Mouse (Mus musculus) heart, embryonic 15.5 days (tissue): ENCODE measurements around the gene Rasgrp2. TPM values are rescaled to one million over a fixed set of nuclear protein-coding genes. Genes with fewer than 3 reads are reported as not detected.

ENCODE experiments used
- ATAC-seq: fragments of 200-750 bp; cut with Nextera tagmentation; replicated peaks from 2 replicates; pipeline ENCODE4 v1.8.0; 2017; ENCODE audit warnings: low read depth, moderate TSS enrichment; ENCODE audit not compliant: insufficient number of reproducible peaks, insufficient read depth, low FRiP score
- H3K27ac ChIP-seq: fragments of 300-500 bp; sonication (generic); 2 replicates; pipeline ENCODE4 v1.5.1; 2015; ENCODE audit warnings: mild to moderate bottlenecking, inconsistent platforms
- H3K27me3 ChIP-seq: fragments of 300-500 bp; sonication (generic); 2 replicates; pipeline ENCODE4 v1.6.1; 2015; ENCODE audit warnings: inconsistent platforms
- H3K36me3 ChIP-seq: fragments of 300-500 bp; sonication (generic); 2 replicates; pipeline ENCODE4 v1.6.1; 2015; ENCODE audit warnings: mild to moderate bottlenecking, inconsistent platforms
- H3K4me1 ChIP-seq: fragments of 300-500 bp; sonication (generic); replicated peaks from 2 replicates; pipeline ENCODE4 v1.6.1; 2015; ENCODE audit warnings: inconsistent platforms
- H3K4me2 ChIP-seq: fragments of 300-500 bp; sonication (generic); 2 replicates; pipeline ENCODE4 v1.6.1; 2015; ENCODE audit warnings: inconsistent platforms, mild to moderate bottlenecking, moderate library complexity
- H3K4me3 ChIP-seq: fragments of 300-500 bp; sonication (generic); 2 replicates; pipeline ENCODE4 v1.5.1; 2015; ENCODE audit warnings: mild to moderate bottlenecking, inconsistent platforms
- H3K9ac ChIP-seq: fragments of 300-500 bp; sonication (generic); 2 replicates; pipeline ENCODE4 v1.6.1; 2015; ENCODE audit warnings: mild to moderate bottlenecking, inconsistent platforms
- H3K9me3 ChIP-seq: fragments of 300-500 bp; sonication (generic); replicated peaks from 2 replicates; pipeline ENCODE4 v1.6.1; 2016; ENCODE audit warnings: inconsistent platforms
- WGBS: fragments of 180-500 bp; shearing (Covaris S2); methylation state at CpG from one replicate; pipeline ENCODE4 v1.1.7; 2015; ENCODE audit warnings: mixed read lengths; 5-methylcytosine and 5-hydroxymethylcytosine counted together
- polyA plus RNA-seq: library from polyadenylated mRNA; unstranded; fragments of >200 nt; fragmentation: Nextera tagmentation; extraction: Ambion mirVana; gene quantifications from 2 replicates; pipeline ENCODE4 v1.2.1, GENCODE M21; 2015

Rasgrp2 gene
- polyA plus RNA-seq = 54.8 TPM in 2 replicates

- Histone ChIP-seq H3K4me3 (peak within 1 kb of the TSS; percentile 69), H3K36me3 (peaks cover 4% of the 10 kb centered on the region; the same call in 1 of the 2 replicates), H3K9ac (peak within 1 kb of the TSS; percentile 72), H3K27me3 (peaks cover 18% of the 10 kb centered on the region; the same call in 1 of the 2 replicates), H3K9me3 (no peaks in the 10 kb centered on the region), H3K4me2 (peak within 1 kb of the TSS; percentile 100), H3K27ac (peak within 1 kb of the TSS; percentile 74), H3K4me1 (peaks cover 38% of the 10 kb centered on the region)
- ATAC-seq = 0 out of 2 replicates have a peak, but pooled peaks have one; percentile 0
- WGBS = under 1% methylated on average over 86 of the region's 87 CpGs
Measured at GRCm38 (mm10) chr19:6399285-6400095, at the start of gene Rasgrp2. TSS of gene Rasgrp2 (plus strand) at chr19:6399340.

- peaks cover 7% of the 10 kb centered on the region; the same call in 1 of the 2 replicates for H3K36me3 ChIP-seq
- no peaks in the 10 kb centered on the region for H3K9me3 ChIP-seq
- H3K4me1 ChIP-seq = peaks cover 23% of the 10 kb centered on the region
- ATAC-seq = no peak
- WGBS = 55% methylated on average over 14 of the region's 14 CpGs
- no peak overlapping the region for H3K4me3 ChIP-seq
- H3K27me3 ChIP-seq = no peaks in the 10 kb centered on the region
- H3K9ac ChIP-seq = no peak overlapping the region
- H3K4me2 ChIP-seq = no peak overlapping the region
- H3K27ac ChIP-seq = no peak overlapping the region
Measured at GRCm38 (mm10) chr19:6351431-6352106, 47.6 kb upstream of the Rasgrp2 start.

GRCm38 (mm10) chr19:6352107-6352505 lies 47.0 kb upstream of the Rasgrp2 start:
- Histone ChIP-seq H3K27ac (no peak overlapping the region), H3K4me2 (no peak overlapping the region), H3K36me3 (0 out of 2 replicates have a peak, but pooled peaks cover 4% of the 10 kb centered on the region), H3K9me3 (no peaks in the 10 kb centered on the region), H3K9ac (no peak overlapping the region), H3K4me1 (peaks cover 23% of the 10 kb centered on the region), H3K4me3 (no peak overlapping the region), H3K27me3 (no peaks in the 10 kb centered on the region)
- WGBS = 76% methylated on average over 2 of the region's 2 CpGs
- ATAC-seq = no peak

- no peak for ATAC-seq
- Histone ChIP-seq H3K27me3 (no peaks in the 10 kb centered on the region), H3K4me2 (no peak overlapping the region), H3K9me3 (no peaks in the 10 kb centered on the region), H3K4me3 (no peak overlapping the region), H3K27ac (no peak overlapping the region), H3K4me1 (peaks cover 16% of the 10 kb centered on the region; the same call in 1 of the 2 replicates), H3K9ac (no peak overlapping the region), H3K36me3 (0 out of 2 replicates have a peak, but pooled peaks cover 4% of the 10 kb centered on the region)
- 59% methylated on average over 7 of the region's 7 CpGs for WGBS
Measured at GRCm38 (mm10) chr19:6354030-6354429, 45.1 kb upstream of the Rasgrp2 start.

GRCm38 (mm10) chr19:6361291-6361690 lies 37.8 kb upstream of the Rasgrp2 start:
- peaks cover 16% of the 10 kb centered on the region for H3K4me1 ChIP-seq
- ATAC-seq = no peak
- no peak overlapping the region for H3K4me2 ChIP-seq
- no peak overlapping the region for H3K4me3 ChIP-seq
- H3K9ac ChIP-seq = no peak overlapping the region
- WGBS = 89% methylated on average over 3 of the region's 3 CpGs
- no peak overlapping the region for H3K27ac ChIP-seq
- H3K27me3 ChIP-seq = no peaks in the 10 kb centered on the region
- no peaks in the 10 kb centered on the region for H3K9me3 ChIP-seq
- peaks cover 12% of the 10 kb centered on the region for H3K36me3 ChIP-seq

GRCm38 (mm10) chr19:6363091-6363410 lies 36.1 kb upstream of the Rasgrp2 start:
- Histone ChIP-seq H3K27ac (peak overlapping the region; percentile 99), H3K36me3 (peaks cover 29% of the 10 kb centered on the region), H3K9me3 (no peaks in the 10 kb centered on the region), H3K4me2 (peak overlapping the region; percentile 61), H3K4me3 (peak overlapping the region; percentile 99), H3K4me1 (peaks cover 27% of the 10 kb centered on the region), H3K9ac (peak overlapping the region; percentile 41), H3K27me3 (no peaks in the 10 kb centered on the region)
- ATAC-seq = no peak
- 2% methylated on average over 11 of the region's 11 CpGs for WGBS

GRCm38 (mm10) chr19:6363411-6364240 lies 35.5 kb upstream of the Rasgrp2 start, which contains the start of gene Sf1:
TSS of gene Sf1 (plus strand) at chr19:6363690.
- Histone ChIP-seq H3K27me3 (no peaks in the 10 kb centered on the region), H3K36me3 (peaks cover 35% of the 10 kb centered on the region), H3K27ac (peak within 1 kb of the TSS; percentile 99), H3K4me1 (peaks cover 27% of the 10 kb centered on the region), H3K9me3 (no peaks in the 10 kb centered on the region), H3K4me3 (peak within 1 kb of the TSS; percentile 99), H3K9ac (peak within 1 kb of the TSS; percentile 99), H3K4me2 (peak within 1 kb of the TSS; percentile 89)
- WGBS = 1% methylated on average over 85 of the region's 85 CpGs
- peak; percentile 98 for ATAC-seq

GRCm38 (mm10) chr19:6364317-6364725 lies 34.8 kb upstream of the Rasgrp2 start:
- Histone ChIP-seq H3K36me3 (peaks cover 40% of the 10 kb centered on the region), H3K27ac (peak overlapping the region; percentile 99), H3K27me3 (no peaks in the 10 kb centered on the region), H3K9me3 (no peaks in the 10 kb centered on the region), H3K4me1 (peaks cover 27% of the 10 kb centered on the region), H3K9ac (peak overlapping the region; percentile 99), H3K4me2 (peak overlapping the region; percentile 89), H3K4me3 (peak overlapping the region; percentile 99)
- under 1% methylated on average over 54 of the region's 55 CpGs for WGBS
- no peak for ATAC-seq

GRCm38 (mm10) chr19:6364842-6365241 lies 34.3 kb upstream of the Rasgrp2 start:
- H3K36me3 ChIP-seq = peaks cover 46% of the 10 kb centered on the region

GRCm38 (mm10) chr19:6370175-6370574 lies 29.0 kb upstream of the Rasgrp2 start:
- H3K27ac ChIP-seq = no peak overlapping the region
- no peaks in the 10 kb centered on the region for H3K9me3 ChIP-seq
- ATAC-seq = no peak
- WGBS = 84% methylated on average over 2 of the region's 2 CpGs
- no peak overlapping the region for H3K4me2 ChIP-seq
- peaks cover 96% of the 10 kb centered on the region for H3K36me3 ChIP-seq
- peaks cover 28% of the 10 kb centered on the region for H3K4me1 ChIP-seq
- no peak overlapping the region for H3K4me3 ChIP-seq
- H3K9ac ChIP-seq = no peak overlapping the region
- H3K27me3 ChIP-seq = no peaks in the 10 kb centered on the region

More at GRCm38 (mm10) chr19:6364842-6365241, 34.3 kb upstream of the Rasgrp2 start:
- peaks cover 27% of the 10 kb centered on the region for H3K4me1 ChIP-seq
- no peaks in the 10 kb centered on the region for H3K27me3 ChIP-seq
- peak overlapping the region; percentile 99 for H3K27ac ChIP-seq
- 0% methylated on average over 2 of the region's 2 CpGs for WGBS
- H3K4me3 ChIP-seq = peak overlapping the region; percentile 99
- H3K9ac ChIP-seq = peak overlapping the region; percentile 99
- H3K4me2 ChIP-seq = peak overlapping the region; percentile 89
- ATAC-seq = no peak
- no peaks in the 10 kb centered on the region for H3K9me3 ChIP-seq

GRCm38 (mm10) chr19:6372433-6372832 lies 26.7 kb upstream of the Rasgrp2 start:
- Histone ChIP-seq H3K27ac (no peak overlapping the region), H3K4me1 (peaks cover 27% of the 10 kb centered on the region), H3K27me3 (no peaks in the 10 kb centered on the region), H3K36me3 (peaks cover 98% of the 10 kb centered on the region), H3K4me3 (no peak overlapping the region), H3K4me2 (no peak overlapping the region), H3K9me3 (no peaks in the 10 kb centered on the region), H3K9ac (no peak overlapping the region)
- WGBS = 90% methylated on average over 3 of the region's 3 CpGs
- ATAC-seq = no peak
